Mouse (Mus musculus) adrenal gland, postnatal 4 days (tissue): ENCODE results near the gene Wnt1. TPM values are rescaled to one million over a fixed set of nuclear protein-coding genes. Genes with fewer than 3 reads are reported as not detected.

Experiments used
- DNase-seq, 2 experiments: peaks; one replicate each; pipeline ENCODE4 v3.0.0; 2021 to 2022; ENCODE audit warnings: low spot score in 2 of 2, mixed read lengths in 2 of 2
- total RNA-seq, 2 experiments: library from RNA; stranded (reverse); gene quantifications; 2 replicates each; pipeline ENCODE4 v1.2.3; 2021

Wnt1 gene
- total RNA-seq, 2 experiments from 2014 or later = not detected

GRCm38 (mm10) chr15:98777762-98778161, 11.9 kb upstream of the Wnt1 start, which contains the start of gene Wnt10b:
Gene Wnt10b (minus strand): TSS chr15:98778150.
- no peak for DNase-seq

GRCm38 (mm10) chr15:98778191-98778770, 11.4 kb upstream of the Wnt1 start:
- no peak for DNase-seq

- DNase-seq = no peak
Observed at GRCm38 (mm10) chr15:98778806-98779205, 10.9 kb upstream of the Wnt1 start.

GRCm38 (mm10) chr15:98780075-98780474, 9.6 kb upstream of the Wnt1 start:
- DNase-seq = no peak

- no peak for DNase-seq
Observed at GRCm38 (mm10) chr15:98780573-98780972, 9.1 kb upstream of the Wnt1 start.

- DNase-seq = no peak
Observed at GRCm38 (mm10) chr15:98781166-98781565, 8.5 kb upstream of the Wnt1 start.

- DNase-seq = no peak
Observed at GRCm38 (mm10) chr15:98785744-98786143, 3.9 kb upstream of the Wnt1 start.

GRCm38 (mm10) chr15:98787930-98788329, 1.7 kb upstream of the Wnt1 start:
- DNase-seq = no peak

- DNase-seq = no peak
Observed at GRCm38 (mm10) chr15:98788972-98789660, 541 bp upstream of the Wnt1 start.

- DNase-seq = no peak
Observed at GRCm38 (mm10) chr15:98790761-98791160, 1.1 kb downstream of the Wnt1 start.

- DNase-seq = no peak
Observed at GRCm38 (mm10) chr15:98791221-98791620, 1.6 kb downstream of the Wnt1 start.

- DNase-seq = no peak
Observed at GRCm38 (mm10) chr15:98791771-98792170, 2.1 kb downstream of the Wnt1 start.

GRCm38 (mm10) chr15:98792233-98793020, 2.8 kb downstream of the Wnt1 start:
- no peak for DNase-seq

GRCm38 (mm10) chr15:98793141-98793698, 3.6 kb downstream of the Wnt1 start:
- DNase-seq = no peak

- no peak for DNase-seq
Observed at GRCm38 (mm10) chr15:98796803-98797595, 7.3 kb downstream of the Wnt1 start.

- no peak for DNase-seq
Observed at GRCm38 (mm10) chr15:98797835-98798492, 8.3 kb downstream of the Wnt1 start.

- no peak for DNase-seq
Observed at GRCm38 (mm10) chr15:98798903-98799302, 9.2 kb downstream of the Wnt1 start.

- peak; percentile 66 to 75 for DNase-seq
Observed at GRCm38 (mm10) chr15:98799396-98799795, 9.7 kb downstream of the Wnt1 start.

GRCm38 (mm10) chr15:98802926-98803325, 13.3 kb downstream of the Wnt1 start:
- no peak for DNase-seq

GRCm38 (mm10) chr15:98804054-98804453, 14.4 kb downstream of the Wnt1 start:
- DNase-seq = peak; percentile 58 to 66
